Mouse (Mus musculus) testis, adult 2 months (tissue): ENCODE data around the gene Dusp5. TPM values are rescaled to one million over a fixed set of nuclear protein-coding genes. Genes with fewer than 3 reads are reported as not detected.
"Not testable (repeated sequence)": the region's sequence is repeated elsewhere in the genome, so short reads cannot be mapped to it uniquely, and the experiment has no call there.

Experiments
- H3K27ac ChIP-seq: fragments of 200-500 bp; 2 replicates; pipeline ENCODE4 v1.5.1; 2012; ENCODE audit warnings: low read depth, low read length; ENCODE audit not compliant: control insufficient read depth, insufficient read depth
- H3K27me3 ChIP-seq: fragments of 200-500 bp; 2 replicates; pipeline ENCODE4 v1.6.1; 2012; ENCODE audit warnings: mild to moderate bottlenecking, low read length, moderate library complexity; ENCODE audit not compliant: control insufficient read depth, insufficient read depth
- H3K36me3 ChIP-seq: fragments of 200-500 bp; 2 replicates; pipeline ENCODE4 v1.6.1; 2012; ENCODE audit warnings: mild to moderate bottlenecking, low read length; ENCODE audit not compliant: control insufficient read depth, insufficient read depth
- H3K4me1 ChIP-seq: fragments of 200-500 bp; 2 replicates; pipeline ENCODE4 v1.6.1; 2012; ENCODE audit warnings: low read length; ENCODE audit not compliant: control insufficient read depth, insufficient read depth
- H3K4me3 ChIP-seq: fragments of 200-500 bp; 2 replicates; pipeline ENCODE4 v1.5.1; 2012; ENCODE audit warnings: low read depth, mild to moderate bottlenecking, low read length, moderate library complexity, mixed read lengths; ENCODE audit not compliant: control insufficient read depth
- CTCF ChIP-seq: fragments of 200-500 bp; IDR thresholded peaks from 2 replicates; pipeline ENCODE4 v1.5.1; 2012; ENCODE audit warnings: low read depth, mild to moderate bottlenecking, inconsistent platforms, low read length, moderate library complexity; ENCODE audit not compliant: control insufficient read depth, insufficient read depth, insufficient replicate concordance
- POLR2A ChIP-seq: fragments of 200-500 bp; IDR thresholded peaks from 2 replicates; pipeline ENCODE4 v1.6.1; 2012; ENCODE audit warnings: low read depth, mild to moderate bottlenecking, inconsistent platforms, low read length, moderate library complexity; ENCODE audit not compliant: control insufficient read depth
- polyA plus RNA-seq: library from polyadenylated mRNA; depleted of rRNA; stranded (reverse); fragments of >200 nt; gene quantifications from 2 replicates; pipeline ENCODE4 v1.2.3, GENCODE M21; 2012

Gene Dusp5
- polyA plus RNA-seq, 1 experiment, result 6.7 TPM

DNA sequence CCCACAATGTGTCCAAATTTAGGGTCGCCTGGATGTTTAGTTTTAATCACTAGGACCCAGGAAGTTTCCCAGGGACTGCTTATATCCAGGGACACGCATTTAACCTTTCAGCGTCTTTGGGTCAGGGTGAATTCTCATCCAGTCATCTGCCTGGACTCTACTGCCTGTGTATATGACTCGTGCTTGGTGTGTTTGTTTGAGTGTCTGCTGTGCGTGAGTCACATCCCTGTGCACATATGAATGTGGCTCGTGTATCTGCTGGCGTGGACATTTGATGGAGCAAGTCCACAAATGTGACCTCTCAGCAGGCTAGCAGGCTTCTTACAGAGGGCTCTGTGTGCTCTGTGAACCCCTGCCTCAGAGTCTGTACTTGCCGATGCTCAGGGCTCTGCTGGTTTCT lies 38.0 kb upstream of the Dusp5 start:
- Histone ChIP-seq H3K27me3 (no peaks in the 10 kb centered on the region), H3K4me1 (no peaks in the 10 kb centered on the region), H3K36me3 (no peaks in the 10 kb centered on the region), H3K4me3 (no peak overlapping the region), H3K27ac (no peak overlapping the region)
- TF ChIP-seq CTCF (no peak), POLR2A (no peak)

DNA sequence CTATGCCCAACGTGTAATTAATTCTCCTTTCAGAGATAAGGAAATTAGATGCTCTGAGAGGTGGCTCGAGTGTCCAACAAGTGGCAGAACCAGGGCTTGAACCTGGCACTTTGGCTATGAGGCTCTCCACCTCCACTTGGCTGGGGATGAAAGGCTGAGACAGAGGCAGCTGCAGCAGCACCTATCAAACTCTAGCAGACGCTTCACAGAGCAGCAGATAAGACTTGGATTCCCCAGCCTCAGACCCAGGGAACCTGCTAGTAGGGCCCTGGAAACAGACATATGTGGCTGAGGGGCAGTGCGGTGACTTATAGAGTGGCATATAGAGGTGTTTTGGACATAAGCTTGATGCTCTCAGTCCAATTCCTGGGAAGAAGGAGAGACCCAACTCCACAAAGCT lies 36.4 kb upstream of the Dusp5 start:
- no peaks in the 10 kb centered on the region for H3K4me1 ChIP-seq
- no peak overlapping the region for H3K4me3 ChIP-seq
- H3K27ac ChIP-seq, result no peak overlapping the region
- no peaks in the 10 kb centered on the region for H3K27me3 ChIP-seq
- TF ChIP-seq CTCF (no peak), POLR2A (no peak)
- no peaks in the 10 kb centered on the region for H3K36me3 ChIP-seq

DNA sequence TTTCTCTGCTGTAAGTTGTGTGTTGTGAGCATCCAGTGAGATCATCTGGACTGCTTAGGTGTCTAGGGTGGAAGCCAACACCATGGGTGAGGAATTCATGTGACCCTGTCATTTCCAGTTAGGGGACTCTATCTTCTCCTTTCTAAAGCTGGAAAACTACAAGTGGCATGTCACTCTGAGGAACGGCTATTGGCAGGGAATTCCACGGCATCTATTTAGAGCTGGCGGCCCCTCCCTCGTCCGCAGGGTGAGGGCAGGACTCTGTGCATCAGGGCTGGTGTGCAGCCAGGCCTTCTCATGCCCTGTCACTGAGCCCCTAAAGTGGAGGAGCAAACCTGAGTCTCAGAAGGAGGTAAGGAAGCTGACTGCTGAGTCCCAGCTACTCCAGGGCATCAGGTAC lies 35.0 kb upstream of the Dusp5 start:
- Histone ChIP-seq H3K4me3 (no peak overlapping the region), H3K36me3 (no peaks in the 10 kb centered on the region), H3K27me3 (no peaks in the 10 kb centered on the region), H3K4me1 (no peaks in the 10 kb centered on the region), H3K27ac (no peak overlapping the region)
- no peak for TF ChIP-seq CTCF

DNA sequence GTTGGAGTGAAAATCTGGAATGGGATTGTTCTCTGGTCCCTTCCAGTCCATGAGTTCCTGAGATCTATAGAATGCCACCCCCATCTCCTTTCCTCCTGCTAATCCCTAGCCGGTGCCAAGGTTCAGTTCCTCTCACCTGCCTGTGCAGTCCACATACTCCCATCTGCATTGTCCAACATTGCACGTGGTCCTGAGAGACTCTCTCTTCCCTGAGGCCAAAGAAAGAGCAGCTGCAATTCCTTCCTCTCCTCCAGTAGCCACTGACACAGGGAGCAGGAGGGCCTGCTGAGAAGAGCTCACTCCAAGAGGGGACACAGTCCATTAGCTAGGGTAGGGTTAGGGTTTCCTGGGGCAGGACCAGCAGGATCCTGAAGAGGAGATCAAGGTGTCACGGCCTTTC lies 31.0 kb upstream of the Dusp5 start:
- no peaks in the 10 kb centered on the region for H3K27me3 ChIP-seq
- no peaks in the 10 kb centered on the region for H3K36me3 ChIP-seq
- peaks cover 6% of the 10 kb centered on the region for H3K4me1 ChIP-seq
- no peak overlapping the region for H3K27ac ChIP-seq
- TF ChIP-seq CTCF, result no peak
- no peak for TF ChIP-seq POLR2A
- H3K4me3 ChIP-seq, result no peak overlapping the region

DNA sequence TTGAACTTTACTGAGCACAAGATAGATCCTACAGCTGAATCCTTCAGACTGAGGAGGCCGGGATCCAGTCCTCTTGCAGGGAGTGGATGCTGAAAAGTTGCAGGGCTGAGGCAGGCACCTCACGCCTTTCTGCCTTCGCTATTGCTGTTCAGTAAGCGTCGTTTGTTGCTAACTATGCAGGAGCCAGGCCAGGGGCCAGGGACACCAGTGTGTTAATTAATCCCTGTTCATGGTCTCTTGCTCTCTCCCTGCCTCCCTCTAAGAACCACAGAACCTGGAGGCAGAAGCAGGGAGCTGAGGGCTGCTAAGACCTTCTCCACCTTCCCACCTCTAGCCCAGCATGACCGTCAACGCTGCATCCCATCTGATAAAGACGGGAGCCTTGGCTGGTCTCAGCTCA lies 29.9 kb upstream of the Dusp5 start:
- Histone ChIP-seq H3K27ac (no peak overlapping the region), H3K36me3 (no peaks in the 10 kb centered on the region), H3K4me1 (peaks cover 6% of the 10 kb centered on the region), H3K4me3 (no peak overlapping the region), H3K27me3 (no peaks in the 10 kb centered on the region)
- TF ChIP-seq POLR2A (no peak), CTCF (no peak)

DNA sequence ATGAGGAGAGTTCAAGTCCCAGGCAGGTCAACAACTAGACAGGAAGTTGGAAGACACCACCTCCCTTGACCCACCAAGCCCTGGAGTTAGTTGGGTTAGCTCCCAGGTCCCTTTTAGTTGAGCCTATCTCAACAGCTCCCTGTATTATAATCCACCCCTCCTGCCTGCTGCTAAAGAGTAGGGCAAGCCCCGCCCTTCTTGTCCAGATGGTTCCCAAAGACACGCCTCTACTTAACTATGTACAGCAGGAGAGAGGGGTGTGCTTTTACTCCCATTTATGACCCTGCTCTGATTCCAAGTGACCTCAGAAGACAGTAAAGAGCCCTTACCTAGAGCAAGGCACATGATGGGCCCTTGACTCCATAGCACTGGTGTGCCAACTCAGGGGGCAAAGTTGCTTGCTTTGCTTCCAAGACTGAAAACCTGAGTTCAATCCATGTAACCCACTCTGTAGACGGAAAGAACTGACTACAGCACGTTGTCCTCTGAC lies 29.4 kb upstream of the Dusp5 start:
- Histone ChIP-seq H3K4me3 (no peak overlapping the region), H3K27ac (no peak overlapping the region), H3K27me3 (no peaks in the 10 kb centered on the region), H3K36me3 (no peaks in the 10 kb centered on the region), H3K4me1 (peaks cover 6% of the 10 kb centered on the region)
- TF ChIP-seq POLR2A (no peak), CTCF (no peak)

DNA sequence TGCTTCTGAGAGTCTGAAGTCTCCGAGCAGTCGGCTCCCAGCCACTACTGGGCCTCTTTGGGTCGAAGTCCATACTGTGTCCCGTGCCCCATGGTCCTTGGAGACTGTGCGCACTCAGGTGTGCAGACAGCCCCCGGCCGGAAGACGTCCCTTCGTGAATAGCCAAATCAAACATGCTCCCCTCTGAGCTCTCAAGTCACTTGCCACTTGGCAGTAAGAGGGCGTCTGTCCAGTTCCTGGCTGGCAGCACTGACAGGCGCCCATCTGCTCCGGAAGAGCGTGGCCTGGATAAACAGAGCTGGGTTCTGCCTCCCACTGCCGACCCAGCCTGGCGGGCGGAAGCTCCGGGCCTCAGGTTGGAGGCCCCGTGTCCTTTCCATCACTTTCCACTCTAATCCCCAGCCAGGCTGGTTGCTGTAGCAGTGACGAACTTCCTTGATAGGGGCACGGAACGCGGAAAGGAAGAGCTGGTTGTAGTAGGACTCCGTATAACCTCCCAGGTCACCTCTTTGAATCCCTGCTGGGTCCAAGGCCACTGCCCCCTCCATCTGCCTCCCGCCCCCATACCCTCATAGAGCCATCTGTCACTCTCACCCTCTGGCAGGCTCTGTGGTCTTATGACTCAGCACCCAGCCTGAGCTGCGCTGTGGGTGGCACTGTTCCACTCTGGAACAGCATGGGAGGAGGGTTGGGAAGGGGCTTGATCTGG lies 28.5 kb upstream of the Dusp5 start:
- no peak for TF ChIP-seq POLR2A
- no peak for TF ChIP-seq CTCF
- peaks cover 6% of the 10 kb centered on the region for H3K4me1 ChIP-seq
- H3K27me3 ChIP-seq, result no peaks in the 10 kb centered on the region
- no peaks in the 10 kb centered on the region for H3K36me3 ChIP-seq
- no peak overlapping the region for H3K27ac ChIP-seq
- no peak overlapping the region for H3K4me3 ChIP-seq

DNA sequence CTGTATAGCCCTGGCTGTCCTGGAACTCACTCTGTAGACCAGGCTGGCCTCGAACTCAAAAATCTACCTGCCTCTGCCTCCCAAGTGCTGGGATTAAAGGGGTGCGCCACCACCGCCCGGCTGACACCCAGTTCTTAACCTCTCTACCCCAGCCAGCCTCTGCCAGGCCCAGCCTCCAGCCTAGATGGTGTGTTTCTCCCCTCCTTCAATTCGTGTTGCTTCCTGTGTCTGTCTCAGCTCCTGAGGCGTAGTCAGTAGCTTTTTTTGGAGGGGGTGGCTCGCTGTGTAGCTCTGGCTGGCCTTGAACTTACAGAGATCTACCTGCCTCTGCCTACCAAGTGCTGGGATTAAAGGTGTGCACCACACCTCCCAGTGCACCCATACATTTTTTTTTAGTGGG lies 27.7 kb upstream of the Dusp5 start:
- H3K36me3 ChIP-seq, H3K27ac ChIP-seq, H3K4me3 ChIP-seq, H3K27me3 ChIP-seq, H3K4me1 ChIP-seq: not testable (repeated sequence)
